Mouse (Mus musculus) intestine, postnatal 0 days (tissue): ENCODE results near the gene Shc3. TPM values are rescaled to one million over a fixed set of nuclear protein-coding genes. Genes with fewer than 3 reads are reported as not detected.

Experiments
- ATAC-seq: fragments of 200-750 bp; cut with Nextera tagmentation; 2 replicates; pipeline ENCODE4 v1.8.0; 2017; ENCODE audit warnings: mild to moderate bottlenecking, moderate TSS enrichment, moderate library complexity
- H3K27ac ChIP-seq: fragments of 300-500 bp; sonication (generic); 2 replicates; pipeline ENCODE4 v1.5.1; 2014; ENCODE audit warnings: mild to moderate bottlenecking, low read depth, low read length, moderate library complexity
- H3K27me3 ChIP-seq: fragments of 300-500 bp; sonication (generic); replicated peaks from 2 replicates; pipeline ENCODE4 v1.6.1; 2014; ENCODE audit warnings: low read length, mixed read lengths; ENCODE audit not compliant: control insufficient read depth, insufficient read depth
- H3K36me3 ChIP-seq: fragments of 300-500 bp; sonication (generic); 2 replicates; pipeline ENCODE4 v1.6.1; 2014; ENCODE audit warnings: mild to moderate bottlenecking, moderate library complexity; ENCODE audit not compliant: control insufficient read depth, insufficient read depth
- H3K4me1 ChIP-seq: fragments of 300-500 bp; sonication (generic); replicated peaks from 2 replicates; pipeline ENCODE4 v1.6.1; 2014; ENCODE audit warnings: antibody characterized with exemption, low read length, mixed read lengths; ENCODE audit not compliant: control insufficient read depth, insufficient read depth
- H3K4me2 ChIP-seq: fragments of 300-500 bp; sonication (generic); replicated peaks from 2 replicates; pipeline ENCODE4 v1.6.1; 2014; ENCODE audit warnings: low read depth, mild to moderate bottlenecking, moderate library complexity
- H3K4me3 ChIP-seq: fragments of 300-500 bp; sonication (generic); 2 replicates; pipeline ENCODE4 v1.5.1; 2014; ENCODE audit warnings: low read depth, low read length
- H3K9ac ChIP-seq: fragments of 300-500 bp; sonication (generic); 2 replicates; pipeline ENCODE4 v1.6.1; 2014; ENCODE audit warnings: mild to moderate bottlenecking, low read depth, low read length
- H3K9me3 ChIP-seq: fragments of 300-500 bp; sonication (generic); 2 replicates; pipeline ENCODE4 v1.6.1; 2016; ENCODE audit warnings: mixed run types; ENCODE audit not compliant: control insufficient read depth
- CTCF ChIP-seq: sonication (generic); IDR thresholded peaks from 2 replicates; pipeline ENCODE4 v1.5.1; 2016; ENCODE audit warnings: low read depth, mild to moderate bottlenecking, control low read depth, antibody characterized with exemption, moderate library complexity
- WGBS: fragments of 180-500 bp; shearing (Covaris S2); extraction: QIAGEN DNeasy Blood & Tissue Kit; methylation state at CpG from one replicate; pipeline ENCODE4 v1.1.7; 2014; 5-methylcytosine and 5-hydroxymethylcytosine counted together
- polyA plus RNA-seq: library from polyadenylated mRNA; unstranded; fragments of >200 nt; fragmentation: Nextera tagmentation; extraction: Ambion mirVana; gene quantifications from 2 replicates; pipeline ENCODE4 v1.2.1, GENCODE M21; 2015

Shc3 gene
- polyA plus RNA-seq, 1 experiment from 2014 or later, result 0.17 TPM

- no peaks in the 10 kb centered on the region for H3K9me3 ChIP-seq
- TF ChIP-seq CTCF, result no peak
- no peak overlapping the region for H3K9ac ChIP-seq
- no peaks in the 10 kb centered on the region for H3K4me1 ChIP-seq
- H3K27ac ChIP-seq, result no peak overlapping the region
- no peaks in the 10 kb centered on the region for H3K27me3 ChIP-seq
- H3K4me2 ChIP-seq, result no peak overlapping the region
- ATAC-seq, result no peak
- H3K36me3 ChIP-seq, result no peaks in the 10 kb centered on the region
- 30% methylated on average over 8 of the region's 8 CpGs for WGBS
- H3K4me3 ChIP-seq, result no peak overlapping the region
These were observed 11.2 kb upstream of the Shc3 start for GRCm38 (mm10) chr13:51580263-51581044.

- no peaks in the 10 kb centered on the region for H3K9me3 ChIP-seq
- no peak for ATAC-seq
- H3K4me1 ChIP-seq, result no peaks in the 10 kb centered on the region
- no peak overlapping the region for H3K4me2 ChIP-seq
- H3K27me3 ChIP-seq, result peaks cover 25% of the 10 kb centered on the region
- 27% methylated on average over 11 of the region's 11 CpGs for WGBS
- no peak overlapping the region for H3K27ac ChIP-seq
- H3K9ac ChIP-seq, result no peak overlapping the region
- H3K36me3 ChIP-seq, result no peaks in the 10 kb centered on the region
- H3K4me3 ChIP-seq, result no peak overlapping the region
- no peak for TF ChIP-seq CTCF
These were observed 4.6 kb upstream of the Shc3 start for GRCm38 (mm10) chr13:51573849-51574248.

- no peak overlapping the region for H3K4me2 ChIP-seq
- no peak for TF ChIP-seq CTCF
- H3K36me3 ChIP-seq, result no peaks in the 10 kb centered on the region
- H3K4me3 ChIP-seq, result no peak overlapping the region
- no peak for ATAC-seq
- no peaks in the 10 kb centered on the region for H3K9me3 ChIP-seq
- 12% methylated on average over 9 of the region's 9 CpGs for WGBS
- H3K27me3 ChIP-seq, result peaks cover 61% of the 10 kb centered on the region
- no peak overlapping the region for H3K27ac ChIP-seq
- no peak overlapping the region for H3K9ac ChIP-seq
- H3K4me1 ChIP-seq, result no peaks in the 10 kb centered on the region
These were observed 892 bp upstream of the Shc3 start for GRCm38 (mm10) chr13:51570111-51570510.

- no peak for TF ChIP-seq CTCF
- no peaks in the 10 kb centered on the region for H3K4me1 ChIP-seq
- peak overlapping the region; percentile 40 for H3K4me3 ChIP-seq
- ATAC-seq, result no peak
- H3K27ac ChIP-seq, result no peak overlapping the region
- H3K27me3 ChIP-seq, result peaks cover 65% of the 10 kb centered on the region
- H3K36me3 ChIP-seq, result no peaks in the 10 kb centered on the region
- peak overlapping the region; percentile 74 for H3K4me2 ChIP-seq
- H3K9me3 ChIP-seq, result no peaks in the 10 kb centered on the region
- WGBS, result 4% methylated on average over 7 of the region's 7 CpGs
- no peak overlapping the region for H3K9ac ChIP-seq
These were observed 458 bp upstream of the Shc3 start for GRCm38 (mm10) chr13:51569685-51570068.

- no peak for ATAC-seq
- Histone ChIP-seq H3K27me3 (peaks cover 62% of the 10 kb centered on the region), H3K4me2 (peak overlapping the region; percentile 74), H3K4me1 (no peaks in the 10 kb centered on the region), H3K9me3 (no peaks in the 10 kb centered on the region), H3K36me3 (no peaks in the 10 kb centered on the region), H3K4me3 (peak overlapping the region; percentile 40), H3K27ac (no peak overlapping the region), H3K9ac (peak overlapping the region; percentile 26; the same call in 1 of the 2 replicates)
- no peak for TF ChIP-seq CTCF
- 12% methylated on average over 13 of the region's 13 CpGs for WGBS
These were observed 718 bp downstream of the Shc3 start for GRCm38 (mm10) chr13:51568501-51568901.

GRCm38 (mm10) chr13:51567411-51567851 lies 1.8 kb downstream of the Shc3 start:
- Histone ChIP-seq H3K4me3 (peak overlapping the region; percentile 43), H3K27me3 (peaks cover 62% of the 10 kb centered on the region), H3K9ac (peak overlapping the region; percentile 27; the same call in 1 of the 2 replicates), H3K36me3 (no peaks in the 10 kb centered on the region), H3K4me1 (no peaks in the 10 kb centered on the region), H3K27ac (no peak overlapping the region), H3K9me3 (no peaks in the 10 kb centered on the region), H3K4me2 (peak overlapping the region; percentile 74)
- no peak for TF ChIP-seq CTCF
- 1% methylated on average over 38 of the region's 38 CpGs for WGBS
- no peak for ATAC-seq
